Mouse (Mus musculus): ENCODE data around the gene Flywch2.

Gene Flywch2

DNA sequence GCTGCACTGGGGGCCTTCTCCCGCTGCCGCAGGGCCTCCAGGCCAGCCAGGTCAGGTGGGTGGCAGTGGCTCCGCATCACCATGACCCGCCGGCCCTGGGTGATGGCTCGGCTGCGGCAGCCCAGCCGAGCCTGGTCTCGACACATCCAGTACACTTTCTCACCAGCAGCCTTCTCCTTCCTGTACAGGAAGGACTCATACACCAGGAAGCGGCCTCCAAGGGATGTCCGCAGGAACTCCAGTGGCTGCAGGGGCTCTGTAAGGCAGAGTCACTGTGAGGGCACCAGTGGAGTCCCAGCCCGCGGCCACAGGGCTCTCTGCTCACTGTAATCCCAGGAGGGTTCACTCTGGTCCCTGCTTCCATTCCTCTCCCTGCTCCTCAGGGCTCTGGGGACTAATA, 30.2 kb downstream of the Flywch2 start:
- in situ Hi-C loops (cut with MboI, MseI) = no loop called here

DNA sequence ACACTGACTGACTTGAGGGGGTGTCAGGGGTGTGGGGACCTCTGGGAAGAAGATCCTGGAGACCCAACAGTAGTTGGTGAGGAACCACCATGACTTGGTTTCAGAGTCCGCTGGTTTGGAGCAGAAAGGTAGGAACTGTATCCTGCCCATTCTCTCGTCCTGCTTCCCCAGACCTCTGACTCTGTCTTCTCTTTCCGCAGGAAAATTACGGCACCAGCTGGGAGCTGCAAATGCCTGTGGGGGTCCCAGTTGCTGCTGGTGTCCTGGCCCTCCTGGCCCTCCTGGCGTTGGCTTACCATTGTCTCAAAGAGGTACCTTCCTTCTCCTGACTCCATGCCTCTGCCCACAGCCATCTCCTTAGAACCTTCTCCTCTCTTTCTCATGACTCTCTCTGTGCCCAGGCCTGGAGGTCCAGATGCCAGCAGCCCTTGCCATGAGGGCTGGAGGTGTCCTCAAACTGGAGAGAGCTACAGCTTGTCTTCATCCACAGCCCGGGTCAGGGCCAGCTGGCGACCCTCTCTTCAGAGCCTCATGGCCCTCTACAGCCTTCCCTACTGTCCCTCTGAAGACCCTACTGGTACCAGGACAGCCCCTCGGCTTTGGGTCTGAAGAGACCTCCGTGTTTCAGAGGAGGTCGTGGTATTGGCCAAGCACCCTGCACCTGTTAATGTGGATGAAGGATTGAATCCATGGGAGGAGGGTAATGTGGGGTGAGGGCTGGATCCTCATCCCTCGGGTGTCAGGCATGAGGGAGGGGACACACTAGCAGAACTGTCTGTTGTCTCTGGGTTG, 36.3 kb downstream of the Flywch2 start:
- in situ Hi-C loops (cut with MboI, MseI) = loop anchor here in 1 of 2 experiments (5.0 kb wide), 1 partner anchor 103 kb away; no protein-coding TSS in a partner anchor

DNA sequence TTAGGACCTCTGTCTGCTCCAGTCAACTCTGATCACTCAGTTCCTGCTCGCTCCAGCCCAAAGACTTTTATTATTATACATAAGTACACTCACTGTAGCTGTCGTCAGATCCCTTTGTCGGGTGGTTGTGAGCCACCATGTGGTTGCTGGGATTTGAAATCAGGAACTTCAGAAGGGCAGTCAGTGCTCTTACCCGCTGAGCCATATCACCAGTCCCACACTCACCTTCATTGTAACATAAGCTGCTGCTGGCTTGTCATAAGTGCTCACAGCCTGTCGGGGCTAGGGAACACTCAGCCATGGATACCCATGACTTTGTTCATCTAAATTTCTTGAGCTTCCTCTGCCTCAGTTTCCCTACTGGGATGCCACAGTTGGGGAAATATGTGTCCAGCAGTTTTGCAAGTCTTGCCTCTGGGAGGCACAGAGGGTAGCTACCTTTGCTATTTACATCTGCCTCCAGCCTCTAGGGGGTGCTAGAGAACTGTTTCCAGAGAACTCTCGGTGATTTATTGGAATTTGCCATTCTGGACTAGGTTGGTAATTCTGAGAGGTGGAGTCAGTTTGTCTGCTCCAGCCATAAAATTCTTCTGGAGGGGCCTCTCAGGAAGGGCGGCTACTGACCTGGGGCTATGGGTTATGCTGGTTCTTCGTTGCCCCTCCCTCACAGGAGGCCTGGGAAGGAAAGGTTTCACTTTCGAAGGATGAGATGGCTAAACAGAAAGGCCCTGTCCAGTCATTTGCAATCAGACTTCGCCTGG, 37.1 kb downstream of the Flywch2 start:
- in situ Hi-C loops (cut with MboI, MseI) = no loop called here

DNA sequence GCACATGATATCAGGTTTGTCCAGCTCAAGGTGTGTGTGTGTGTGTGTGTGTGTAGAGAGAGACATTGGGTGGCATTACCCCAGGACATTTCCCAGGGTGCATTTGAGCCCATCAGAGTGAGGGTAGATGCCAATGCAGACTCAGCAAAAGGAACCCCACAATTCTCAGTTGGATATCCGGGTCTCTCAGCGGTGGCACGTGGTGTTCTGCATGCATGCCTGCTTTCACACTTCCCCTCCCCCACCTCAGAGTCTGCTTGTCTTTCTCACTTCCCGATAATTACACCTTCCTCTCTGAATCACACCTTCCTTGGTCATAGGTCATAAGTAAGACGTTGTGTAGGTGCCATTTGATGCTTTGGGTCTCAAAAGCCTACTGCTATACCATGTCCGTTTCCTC, 37.9 kb downstream of the Flywch2 start:
- in situ Hi-C loops (cut with MboI, MseI) = no loop called here

DNA sequence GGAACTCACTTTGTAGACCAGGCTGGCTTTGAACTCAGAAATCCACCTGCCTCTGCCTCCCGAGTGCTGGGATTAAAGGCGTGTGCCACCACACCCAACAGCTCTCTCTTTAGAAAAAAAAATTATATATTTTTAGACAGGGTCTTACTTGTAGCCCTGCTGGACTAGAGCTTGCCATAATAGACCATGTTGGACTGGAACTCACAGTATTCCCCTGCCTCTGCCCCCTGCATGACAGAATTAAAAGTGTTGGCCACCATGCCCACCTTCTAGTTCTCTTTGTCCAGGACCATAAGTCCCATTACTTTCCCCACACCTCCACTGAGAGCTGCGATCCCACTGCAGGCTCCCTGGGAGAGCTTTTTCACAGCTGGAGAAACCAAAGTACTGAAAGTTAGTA, 38.4 kb downstream of the Flywch2 start:
- in situ Hi-C loops (cut with MboI, MseI) = no loop called here

DNA sequence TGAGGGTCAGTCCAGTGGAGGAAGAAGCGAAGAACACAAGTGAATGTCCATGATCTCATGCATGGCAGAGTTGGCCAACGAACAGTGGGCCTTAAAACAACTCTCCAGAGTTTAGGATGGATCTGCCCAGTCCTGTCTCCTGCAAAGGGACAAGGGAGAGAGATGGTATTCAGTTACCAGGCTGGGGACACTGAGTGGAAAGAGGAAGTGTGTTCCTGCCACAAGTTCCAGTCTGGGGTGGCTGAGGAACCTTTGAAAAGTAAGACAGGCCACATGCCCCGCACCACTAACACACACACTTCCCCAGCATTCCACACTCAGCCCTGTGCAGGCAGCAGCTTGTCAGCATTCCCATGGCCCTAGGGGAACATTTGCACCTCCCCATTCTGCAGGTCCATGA, 39.1 kb downstream of the Flywch2 start:
- in situ Hi-C loops (cut with MboI, MseI) = no loop called here

DNA sequence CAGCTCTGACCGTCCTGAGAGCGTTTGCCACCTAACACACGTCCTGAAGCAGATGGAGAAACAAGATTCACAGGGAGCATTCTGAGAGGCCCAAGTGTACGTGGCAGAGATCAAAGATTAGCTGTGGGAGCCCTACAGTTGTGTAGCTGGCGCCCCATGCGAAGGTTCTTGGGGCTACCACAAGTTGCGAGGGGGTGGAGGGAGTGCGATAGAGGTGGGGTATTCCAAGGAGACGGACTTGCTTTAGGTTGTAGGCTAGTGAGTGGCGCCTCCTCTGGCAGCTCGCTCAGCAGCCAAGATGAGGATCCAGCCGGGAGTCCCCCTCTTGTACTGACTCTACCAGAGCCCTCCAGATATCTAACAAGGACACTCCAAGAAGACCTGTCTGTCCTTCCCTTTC, 39.6 kb downstream of the Flywch2 start:
- in situ Hi-C loops (cut with MboI, MseI) = no loop called here

DNA sequence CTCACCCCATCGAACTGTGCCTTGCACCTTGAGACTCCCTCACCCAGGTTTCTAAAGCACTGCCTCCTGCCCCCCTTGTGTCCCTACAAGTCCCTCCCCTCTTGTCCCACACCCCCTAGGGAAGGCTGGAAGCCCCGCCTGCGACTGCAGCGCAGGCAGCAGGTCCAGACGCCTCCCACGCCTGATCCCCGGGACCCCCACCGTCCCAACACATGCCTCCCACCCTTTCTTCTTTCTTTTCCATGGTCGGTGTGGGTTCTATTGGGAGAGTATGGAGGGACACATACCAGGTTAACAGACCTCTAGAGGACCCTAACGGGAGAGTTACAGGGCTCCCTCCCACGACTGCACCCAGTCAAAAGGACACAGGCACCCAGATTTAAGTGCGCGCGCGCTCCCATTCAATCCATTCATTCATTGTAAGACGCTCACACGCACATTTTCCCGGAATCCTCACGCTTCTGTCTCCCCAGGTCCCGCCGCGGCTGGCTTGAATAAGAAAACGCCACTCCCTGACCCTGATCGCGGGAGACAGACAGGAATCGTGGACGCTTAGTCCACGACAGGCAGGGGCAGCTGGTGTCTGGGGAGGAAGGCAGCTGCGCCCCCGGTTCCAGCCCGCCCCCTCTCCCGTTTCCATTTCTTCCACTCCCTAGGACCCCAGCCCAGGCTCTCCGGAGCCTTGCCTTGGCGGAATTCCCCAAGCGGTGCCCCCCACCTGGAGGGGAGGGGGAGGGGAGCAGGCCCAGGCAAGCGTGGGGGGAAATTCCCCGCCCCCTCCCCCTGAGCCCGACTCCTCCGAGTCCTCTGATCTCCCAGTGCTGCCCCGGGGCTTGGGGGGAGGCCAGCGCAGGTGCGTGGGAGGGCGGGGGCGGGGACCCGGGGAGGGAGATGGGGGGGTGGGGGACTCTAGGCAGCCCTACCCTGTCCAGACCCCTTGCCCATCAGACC, 40.3 kb downstream of the Flywch2 start, which contains the start of gene Kremen2:
TSS of gene Kremen2 (minus strand) at position 533 of the 951 bp plus-strand sequence.
- in situ Hi-C loops (cut with MboI, MseI) = no loop called here

DNA sequence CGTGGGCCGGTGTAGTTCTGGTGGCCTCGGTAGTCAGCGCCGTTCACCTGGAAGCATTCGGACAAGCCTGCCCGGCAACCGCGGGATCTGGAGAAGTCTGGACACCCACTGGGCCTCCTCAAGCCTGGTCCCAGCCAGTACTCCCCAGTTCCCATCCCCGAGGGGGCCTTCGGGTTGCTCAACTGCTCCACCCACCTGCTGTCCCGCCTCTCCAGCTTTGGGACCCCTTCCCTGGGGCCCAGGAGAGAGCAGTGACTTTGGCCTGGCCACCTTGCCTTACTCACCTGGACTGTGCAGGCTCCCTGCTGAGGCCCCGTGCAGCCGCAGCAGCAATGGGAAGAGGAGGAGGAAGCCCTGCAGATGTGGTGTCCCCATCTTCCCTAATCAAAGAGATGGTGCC, 41.2 kb downstream of the Flywch2 start:
- in situ Hi-C loops (cut with MboI, MseI) = no loop called here

DNA sequence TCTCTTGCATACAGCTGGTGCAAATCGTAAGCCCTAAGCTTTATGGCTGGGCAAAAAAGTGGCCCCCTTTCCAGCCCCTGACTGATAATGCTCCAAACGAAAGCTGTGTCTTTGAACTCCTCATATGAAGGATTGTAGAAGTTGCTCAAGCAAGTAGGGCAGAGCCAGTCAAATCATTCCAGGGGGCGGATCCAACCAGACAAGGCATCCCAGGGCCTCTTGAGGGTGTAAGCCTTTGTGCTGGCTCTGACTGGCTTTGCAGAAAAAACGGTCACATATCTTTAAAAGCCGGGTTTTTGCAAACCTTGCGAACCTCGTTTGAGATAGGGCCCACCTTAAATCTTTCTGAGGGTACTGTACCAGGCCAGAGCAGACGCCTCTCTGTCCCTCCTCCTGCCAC, 41.8 kb downstream of the Flywch2 start:
- in situ Hi-C loops (cut with MboI, MseI) = no loop called here

DNA sequence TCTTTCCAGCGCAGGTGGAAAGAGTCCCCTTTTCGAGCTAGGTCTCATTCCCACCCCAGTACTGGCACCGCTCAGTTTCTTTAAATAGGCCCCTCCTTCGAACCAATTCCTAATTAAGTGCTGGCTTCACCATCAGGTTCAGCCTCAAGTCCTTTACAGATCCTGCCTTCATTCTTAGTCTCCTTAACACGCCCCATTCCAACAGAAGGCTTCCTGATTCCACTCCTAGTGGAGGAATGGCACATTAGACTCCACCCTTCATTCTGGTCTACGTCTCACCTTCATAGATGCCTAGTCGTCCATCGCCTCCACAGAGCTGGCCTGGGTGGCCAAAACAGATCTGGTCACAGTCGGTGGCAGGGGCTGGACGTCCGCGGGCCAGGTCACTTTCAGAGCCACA, 42.9 kb downstream of the Flywch2 start:
- in situ Hi-C loops (cut with MboI, MseI) = no loop called here

DNA sequence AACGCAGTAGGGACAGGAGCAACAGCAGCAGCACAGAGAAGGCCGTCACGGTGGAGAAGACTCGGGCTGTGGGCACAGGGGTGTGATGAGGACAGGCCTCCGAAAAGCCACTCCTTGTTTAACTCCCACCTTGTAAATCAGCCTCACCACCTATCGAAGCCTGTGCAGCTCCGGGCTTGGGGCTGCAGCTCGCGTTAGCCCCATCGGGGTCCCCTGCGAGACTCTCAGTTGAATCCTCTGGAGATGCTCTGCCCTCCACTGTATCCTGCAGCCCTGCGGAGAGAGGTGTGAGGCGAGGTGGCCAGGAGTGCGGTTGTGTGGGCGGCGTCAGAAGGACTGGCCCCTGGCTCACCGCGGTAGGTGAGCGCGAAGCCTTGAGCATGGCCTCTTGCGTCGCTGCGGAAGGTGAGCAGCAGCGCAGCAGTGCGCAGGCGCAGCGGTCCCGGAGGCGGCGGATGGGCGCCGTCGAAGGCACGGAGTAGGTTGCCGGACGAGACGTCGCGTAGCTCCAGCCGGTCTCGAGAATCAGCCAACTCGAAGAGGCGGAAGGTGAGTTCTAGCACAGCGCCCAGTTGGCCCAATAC, 43.6 kb downstream of the Flywch2 start:
- in situ Hi-C loops (cut with MboI, MseI) = no loop called here

DNA sequence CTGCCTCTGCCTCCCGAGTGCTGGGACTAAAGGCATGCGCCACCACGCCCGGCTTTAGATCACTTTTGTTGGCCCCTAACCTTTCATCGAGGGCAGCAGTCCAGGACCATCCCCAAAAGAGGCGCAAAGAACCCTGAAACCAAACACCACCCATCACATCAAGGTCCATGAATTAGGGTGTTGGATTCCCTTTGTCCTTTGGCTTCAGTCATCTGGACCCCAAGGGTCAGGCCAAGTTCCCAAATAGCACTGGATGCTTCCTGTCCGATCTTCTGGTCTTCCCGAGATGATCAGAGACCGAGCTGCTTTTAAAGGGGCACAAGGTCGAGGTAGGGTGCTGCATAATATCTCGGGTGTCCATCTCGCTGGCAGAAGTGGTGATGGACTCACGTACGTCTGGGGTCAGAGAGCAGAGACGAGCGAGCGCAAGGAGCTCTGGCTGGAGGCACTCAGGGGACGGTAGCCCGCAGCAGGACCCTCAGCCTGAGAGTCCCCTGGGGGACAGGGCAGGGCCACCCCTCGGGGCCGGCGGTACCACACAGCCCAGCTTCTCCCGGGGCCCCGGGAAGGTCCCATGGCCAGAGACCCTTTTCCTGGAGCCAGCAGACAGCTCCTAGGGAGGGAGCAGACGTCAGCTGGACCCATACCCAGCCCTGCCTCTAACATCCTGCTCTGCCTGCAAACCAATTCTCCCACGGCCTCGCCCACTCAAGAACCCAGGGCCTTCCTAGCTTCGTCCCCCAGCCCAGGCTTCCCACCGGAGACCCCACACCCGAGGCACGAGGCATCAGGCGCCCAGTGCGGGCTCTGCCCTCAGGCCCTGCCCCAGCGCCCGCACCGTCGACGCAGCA, 44.3 kb downstream of the Flywch2 start:
- in situ Hi-C loops (cut with MboI, MseI) = no loop called here

DNA sequence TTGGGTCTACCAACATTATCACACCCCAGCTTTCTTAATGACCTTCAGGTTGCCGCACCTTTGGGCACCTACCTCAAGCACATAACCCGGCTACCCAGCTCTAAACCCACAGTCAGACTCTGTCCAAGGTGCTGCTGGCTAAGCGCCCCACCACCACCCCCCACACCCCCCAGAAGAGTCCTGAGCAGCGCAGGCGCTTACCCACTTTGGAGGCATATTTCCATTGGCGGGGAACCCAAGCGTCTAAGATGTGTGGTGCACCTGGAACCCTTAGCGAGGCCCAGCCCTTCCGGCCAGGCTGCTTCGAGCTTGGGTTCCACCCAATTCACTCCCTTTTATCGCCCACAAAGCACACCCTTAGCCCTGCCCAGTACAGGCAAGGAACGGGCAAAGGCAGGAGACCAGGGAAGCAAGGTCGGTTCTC, 45.3 kb downstream of the Flywch2 start, which contains the start of gene Paqr4:
TSS of gene Paqr4 (minus strand) at position 270 of the 424 bp plus-strand sequence.
- in situ Hi-C loops (cut with MboI, MseI) = no loop called here

DNA sequence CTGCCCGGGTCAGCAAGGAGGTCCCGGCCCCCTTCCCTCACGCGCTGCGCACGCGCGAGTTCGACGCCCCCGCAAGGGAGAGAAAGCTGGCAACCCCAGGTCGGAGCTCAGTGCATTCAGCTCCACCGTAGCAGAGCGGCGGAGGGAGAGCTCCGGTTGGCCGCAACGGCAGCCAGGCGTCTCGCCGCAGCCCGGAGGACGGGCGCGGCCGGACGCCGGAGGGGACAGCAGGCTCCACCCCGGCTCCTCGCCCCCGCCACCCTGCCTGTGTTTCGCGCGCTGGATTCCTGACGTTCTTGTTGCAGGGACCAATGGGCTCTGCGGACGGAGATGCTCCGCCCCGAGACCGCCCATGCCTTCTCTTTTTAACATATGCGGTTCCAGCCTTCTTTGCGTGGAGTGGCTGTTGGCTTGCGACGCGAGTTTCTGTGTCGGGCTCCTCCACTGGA, 45.7 kb downstream of the Flywch2 start:
- in situ Hi-C loops (cut with MboI, MseI) = no loop called here

DNA sequence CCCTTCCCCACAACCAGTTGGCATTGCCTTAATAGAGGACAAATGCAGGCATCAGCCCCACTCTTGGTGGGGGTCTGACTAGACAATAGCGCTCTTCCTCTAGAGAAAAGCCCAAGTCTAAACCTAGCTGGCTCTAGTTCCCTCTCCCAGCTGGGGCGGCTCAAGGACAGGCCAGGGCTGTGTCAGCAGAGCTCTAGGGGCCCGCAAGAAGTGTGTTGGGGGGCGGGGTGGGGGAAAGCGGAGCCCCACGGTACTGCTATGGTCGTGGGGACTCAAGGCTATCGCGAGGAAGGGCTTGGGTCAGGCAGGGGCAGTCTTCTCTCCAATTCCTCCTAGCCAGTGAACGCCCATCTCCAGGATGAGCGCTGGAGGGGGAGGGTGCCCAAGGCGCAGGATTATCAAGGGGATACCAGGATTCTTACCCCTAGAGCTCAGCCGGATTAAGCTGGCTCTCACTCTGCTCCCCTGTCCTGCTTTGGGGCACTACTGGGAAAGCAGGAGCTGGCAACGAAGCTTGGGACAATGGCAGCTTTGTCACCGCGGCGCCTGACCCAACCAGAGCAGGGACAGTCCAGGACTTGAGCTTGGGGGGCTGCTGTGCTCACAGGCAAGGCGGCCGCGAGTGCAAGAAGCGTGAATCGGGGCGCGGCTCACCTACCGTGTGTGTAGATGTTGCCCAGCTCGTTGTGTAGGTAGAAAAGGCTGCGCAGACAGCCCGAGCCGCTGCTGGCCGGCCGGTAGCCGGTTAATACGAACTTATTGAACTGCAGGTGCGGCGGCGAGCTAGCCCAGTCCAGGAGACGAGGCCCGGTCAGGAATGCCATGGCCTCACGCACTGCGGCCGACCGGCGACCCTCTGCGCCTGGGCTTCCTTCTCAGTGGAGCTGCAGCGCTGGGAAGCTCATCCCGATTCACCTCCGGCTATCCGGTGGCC, 46.4 kb downstream of the Flywch2 start:
- in situ Hi-C loops (cut with MboI, MseI) = no loop called here

DNA sequence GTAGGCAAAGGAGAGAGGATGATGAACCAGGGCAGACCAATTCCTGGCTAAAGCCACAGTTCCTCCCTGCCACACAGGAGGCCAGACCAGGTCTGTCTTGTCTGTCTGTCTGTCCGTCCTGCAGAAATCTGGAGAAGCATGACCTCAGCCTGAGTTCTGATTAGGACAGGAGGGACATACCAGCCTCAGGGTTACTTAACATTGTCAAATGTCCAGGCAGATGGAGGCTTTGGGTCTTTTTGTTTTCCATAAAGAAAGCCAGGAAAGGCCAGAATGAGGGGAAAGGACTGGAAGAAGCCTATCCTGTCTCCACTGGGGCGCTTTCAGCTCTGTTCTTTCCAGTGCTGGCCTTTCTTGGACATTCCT, 47.1 kb downstream of the Flywch2 start:
- in situ Hi-C loops (cut with MboI, MseI) = no loop called here

DNA sequence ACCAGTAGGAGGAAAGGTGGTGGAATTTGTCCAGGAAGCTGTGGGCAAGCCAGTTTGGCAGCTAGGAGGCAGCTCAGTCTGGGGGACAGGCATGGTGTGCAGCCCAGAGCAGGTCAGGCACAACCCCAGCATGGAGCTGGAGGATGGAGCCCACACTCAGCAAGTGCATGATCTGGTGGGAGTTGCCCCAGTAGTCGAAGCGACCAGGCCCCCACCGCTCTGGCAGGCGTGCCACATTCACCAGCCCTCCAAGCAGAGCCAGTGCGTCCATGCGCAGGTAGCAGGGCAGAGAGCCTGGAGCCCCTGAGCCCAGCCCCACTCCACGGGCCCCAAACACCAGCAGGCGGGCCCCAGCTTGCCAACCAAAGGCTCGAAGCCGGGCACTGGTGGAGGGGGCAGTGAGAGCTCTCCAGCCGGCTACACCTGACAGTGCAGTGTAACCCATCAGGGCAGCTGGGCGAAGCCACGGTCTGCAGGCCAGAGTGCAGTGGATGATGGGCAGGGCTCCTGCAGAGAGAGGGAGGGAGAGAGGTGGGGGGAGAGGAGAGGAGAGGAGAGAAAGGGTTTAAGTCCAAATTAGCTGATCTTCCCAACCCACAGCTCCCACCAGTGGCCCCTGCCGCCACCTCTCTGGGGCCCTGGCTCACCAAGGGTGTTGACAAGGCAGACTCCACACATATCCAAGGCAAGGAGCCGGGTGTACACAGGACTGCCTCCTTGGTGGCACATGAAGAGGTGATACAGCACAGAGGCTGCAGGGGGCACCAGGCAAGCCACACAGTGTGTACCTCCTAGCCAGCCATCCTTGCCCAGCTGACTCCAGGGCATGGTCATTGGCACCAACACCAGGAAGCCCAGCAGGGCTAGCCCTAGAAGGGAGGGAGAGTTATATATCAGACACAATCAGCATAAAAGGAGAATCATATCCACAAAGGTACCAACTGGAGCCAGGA, 48.1 kb downstream of the Flywch2 start:
- in situ Hi-C loops (cut with MboI, MseI) = no loop called here

All from T-helper 17 cell (primary cell).